Mouse (Mus musculus): ENCODE data around the gene Arl13b. TPM values are rescaled to one million over a fixed set of nuclear protein-coding genes. Genes with fewer than 3 reads are reported as not detected.

Gene Arl13b
- polyA plus RNA-seq, 1 experiment from 2014 or later, result 22.1 TPM

DNA sequence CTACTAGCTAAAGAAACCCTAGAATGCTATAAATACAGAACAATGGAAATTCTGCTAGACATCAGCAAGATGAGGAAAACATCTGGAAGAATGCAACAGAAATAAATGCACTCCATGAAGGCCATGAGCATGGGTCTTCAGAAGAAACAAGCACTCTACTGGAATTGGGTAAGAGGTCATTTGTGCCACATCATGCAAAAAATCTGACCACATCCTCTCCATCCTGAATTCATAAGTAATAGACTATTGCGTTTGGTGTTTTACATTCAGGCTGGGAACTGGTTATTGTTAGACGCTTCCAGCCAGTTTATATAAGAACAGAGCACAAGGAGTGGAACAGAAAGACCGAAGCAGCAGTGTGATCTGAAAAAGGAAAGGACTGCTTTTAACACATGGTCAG, 48.0 kb downstream of the Arl13b start:
- Histone ChIP-seq H3K27me3 (replicated peaks; ENCODE audit: control insufficient read depth, insufficient read depth, low read length) (no peaks in the 10 kb centered on the region), H3K4me2 (ENCODE audit: low read length) (no peak overlapping the region), H3K4me1 (replicated peaks; ENCODE audit: control insufficient read depth, insufficient read depth, low read length) (no peaks in the 10 kb centered on the region), H3K27ac (ENCODE audit: low read length) (no peak overlapping the region), H3K36me3 (ENCODE audit: control insufficient read depth, insufficient read depth) (peaks cover 10% of the 10 kb centered on the region), H3K9me3 (ENCODE audit: control insufficient read depth, low read length) (no peaks in the 10 kb centered on the region), H3K4me3 (replicated peaks; ENCODE audit: low read length) (no peak overlapping the region), H3K9ac (replicated peaks; ENCODE audit: low read depth, low read length) (no peak overlapping the region)
- ATAC-seq, result no peak
- 91% methylated on average over 3 of the region's 3 CpGs for WGBS

DNA sequence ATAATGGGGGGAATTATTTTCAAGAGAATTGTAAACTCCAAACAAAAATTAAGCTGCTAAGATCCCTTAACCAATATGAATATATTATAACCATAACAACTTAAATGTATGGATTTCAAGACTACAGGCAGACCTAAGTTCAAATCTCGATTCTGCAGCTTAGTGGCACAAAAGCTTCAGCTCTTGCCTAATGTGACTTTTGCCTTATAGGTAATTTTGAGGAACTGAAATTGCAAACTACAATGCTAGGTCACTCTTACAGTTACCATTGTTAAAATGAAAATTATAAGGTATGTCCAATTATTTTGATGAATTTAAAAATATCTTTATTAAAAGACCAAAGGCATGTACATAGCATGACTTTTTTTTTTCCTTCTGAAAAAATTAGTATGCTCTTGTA, 50.2 kb downstream of the Arl13b start:
- Histone ChIP-seq H3K4me3 (replicated peaks; ENCODE audit: low read length) (no peak overlapping the region), H3K9ac (replicated peaks; ENCODE audit: low read depth, low read length) (no peak overlapping the region), H3K27me3 (replicated peaks; ENCODE audit: control insufficient read depth, insufficient read depth, low read length) (no peaks in the 10 kb centered on the region), H3K4me1 (replicated peaks; ENCODE audit: control insufficient read depth, insufficient read depth, low read length) (no peaks in the 10 kb centered on the region), H3K9me3 (ENCODE audit: control insufficient read depth, low read length) (no peaks in the 10 kb centered on the region), H3K36me3 (ENCODE audit: control insufficient read depth, insufficient read depth) (peaks cover 8% of the 10 kb centered on the region), H3K27ac (ENCODE audit: low read length) (no peak overlapping the region), H3K4me2 (ENCODE audit: low read length) (no peak overlapping the region)
- WGBS, result 90% methylated on average over 1 of the region's 1 CpGs
- no peak for ATAC-seq

DNA sequence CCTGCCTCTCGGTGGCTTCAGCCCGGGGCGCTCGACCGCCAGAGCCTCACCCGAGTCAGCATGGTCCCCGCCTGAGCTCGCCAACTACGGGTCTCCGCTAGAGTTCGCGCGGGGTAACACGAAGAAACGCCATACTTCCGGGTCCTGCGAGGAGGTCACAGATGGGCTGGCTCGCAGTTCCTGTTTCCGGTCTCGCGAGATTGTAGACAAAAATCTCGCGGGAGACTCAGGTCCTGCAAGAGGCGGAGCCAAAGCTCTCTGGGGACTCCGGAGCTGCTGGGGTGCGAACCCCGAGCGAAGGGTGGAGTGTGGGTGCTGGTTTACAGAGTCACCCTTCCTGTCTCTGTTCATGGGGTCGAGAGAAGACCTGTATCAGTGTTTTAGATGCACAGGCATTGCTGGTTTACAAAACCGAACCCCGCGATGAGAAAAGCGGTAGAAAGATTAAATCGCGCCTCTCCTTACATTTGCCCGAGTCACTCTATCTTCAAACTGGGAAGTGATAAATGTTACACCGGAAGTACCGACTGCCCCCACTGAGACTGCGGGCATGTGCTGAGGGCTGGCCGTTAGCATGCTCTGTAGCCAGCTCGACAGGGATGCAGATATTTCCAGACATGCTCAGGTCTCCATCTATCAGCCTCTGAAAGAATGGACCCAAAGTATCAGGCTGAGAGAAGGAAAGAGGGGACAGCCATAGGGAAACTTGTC, 60.1 kb downstream of the Arl13b start, which contains the start of gene Nsun3:
Gene Nsun3, minus strand, starts transcription at position 198 of the 711 bp plus-strand sequence.
- H3K9me3 ChIP-seq (ENCODE audit: control insufficient read depth, low read length), result no peaks in the 10 kb centered on the region
- peak; percentile 98 for ATAC-seq
- H3K4me2 ChIP-seq (ENCODE audit: low read length), result peak within 1 kb of the TSS; percentile 89
- WGBS, result 3% methylated on average over 41 of the region's 41 CpGs
- H3K9ac ChIP-seq (replicated peaks; ENCODE audit: low read depth, low read length), result peak within 1 kb of the TSS; percentile 90
- peak within 1 kb of the TSS; percentile 85 for H3K27ac ChIP-seq (ENCODE audit: low read length)
- H3K36me3 ChIP-seq (ENCODE audit: control insufficient read depth, insufficient read depth), result no peaks in the 10 kb centered on the region
- peak within 1 kb of the TSS; percentile 96 for H3K4me3 ChIP-seq (replicated peaks; ENCODE audit: low read length)
- no peaks in the 10 kb centered on the region for H3K27me3 ChIP-seq (replicated peaks; ENCODE audit: control insufficient read depth, insufficient read depth, low read length)
- peaks cover 22% of the 10 kb centered on the region for H3K4me1 ChIP-seq (replicated peaks; ENCODE audit: control insufficient read depth, insufficient read depth, low read length)

DNA sequence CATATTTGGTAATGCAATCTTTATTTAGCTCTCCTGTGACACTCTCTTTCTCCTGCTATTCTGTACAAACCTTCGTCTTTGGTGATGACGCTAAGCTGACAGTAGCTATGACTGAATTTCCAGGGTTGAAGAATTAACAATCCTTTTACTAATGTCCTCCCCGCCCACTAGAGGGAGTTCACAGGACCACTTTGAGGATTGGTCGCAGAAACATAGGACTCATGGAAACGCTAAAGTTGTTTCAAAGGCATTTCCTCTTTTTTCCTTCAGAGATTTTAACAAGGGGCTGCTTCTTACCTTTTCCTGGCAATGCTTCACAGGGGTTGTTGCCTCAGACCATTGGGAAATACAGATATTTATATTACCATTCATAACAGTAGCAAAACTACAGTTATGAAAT, 64.6 kb downstream of the Arl13b start:
- Histone ChIP-seq H3K27ac (ENCODE audit: low read length) (no peak overlapping the region), H3K36me3 (ENCODE audit: control insufficient read depth, insufficient read depth) (no peaks in the 10 kb centered on the region), H3K4me2 (ENCODE audit: low read length) (no peak overlapping the region), H3K27me3 (replicated peaks; ENCODE audit: control insufficient read depth, insufficient read depth, low read length) (no peaks in the 10 kb centered on the region), H3K4me3 (replicated peaks; ENCODE audit: low read length) (no peak overlapping the region), H3K9ac (replicated peaks; ENCODE audit: low read depth, low read length) (no peak overlapping the region), H3K9me3 (ENCODE audit: control insufficient read depth, low read length) (no peaks in the 10 kb centered on the region), H3K4me1 (replicated peaks; ENCODE audit: control insufficient read depth, insufficient read depth, low read length) (peaks cover 18% of the 10 kb centered on the region)
- 72% methylated on average over 5 of the region's 5 CpGs for WGBS
- ATAC-seq, result no peak

DNA sequence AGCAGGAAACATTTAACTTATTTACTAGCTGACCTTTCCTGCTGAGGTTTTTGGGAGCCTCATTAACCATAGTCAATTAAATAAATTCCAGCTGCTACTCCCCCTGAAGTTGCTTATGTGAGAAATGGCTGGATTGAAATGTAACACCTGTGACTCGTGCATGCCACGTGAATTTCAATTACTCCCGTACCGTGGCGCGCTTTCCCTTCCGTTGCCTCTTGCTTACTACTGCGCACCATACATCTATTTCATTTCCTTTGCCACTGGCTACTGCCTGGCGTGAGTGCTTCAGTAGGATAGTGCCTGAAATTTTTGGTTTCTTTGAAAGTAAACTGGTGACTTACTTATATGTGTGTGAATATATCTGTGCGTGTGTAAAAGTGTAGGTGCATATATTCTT, 68.6 kb downstream of the Arl13b start:
- no peak for ATAC-seq
- 80% methylated on average over 10 of the region's 10 CpGs for WGBS

DNA sequence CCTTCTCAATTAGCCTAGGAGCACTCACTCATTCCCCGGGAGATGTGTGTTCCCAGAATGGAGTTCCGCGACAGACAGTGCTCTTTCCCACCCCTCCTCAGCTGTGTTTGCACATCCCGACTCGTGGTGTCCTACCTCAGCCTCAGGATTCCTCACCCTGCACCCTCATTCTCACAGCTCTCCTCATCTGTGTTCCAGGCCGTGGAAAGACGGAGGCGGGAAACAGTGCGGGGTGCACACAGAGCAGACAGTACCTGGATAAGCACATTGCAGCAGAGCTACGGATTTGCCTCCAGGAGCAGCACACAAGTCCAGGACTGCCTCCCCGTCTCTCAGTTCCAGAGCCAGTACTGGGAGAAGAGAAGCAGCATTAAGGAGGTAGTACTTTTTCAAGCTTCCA, 70.8 kb downstream of the Arl13b start:
- Histone ChIP-seq H3K4me1 (replicated peaks; ENCODE audit: control insufficient read depth, insufficient read depth, low read length) (no peaks in the 10 kb centered on the region), H3K36me3 (ENCODE audit: control insufficient read depth, insufficient read depth) (no peaks in the 10 kb centered on the region), H3K27ac (ENCODE audit: low read length) (no peak overlapping the region), H3K9me3 (ENCODE audit: control insufficient read depth, low read length) (no peaks in the 10 kb centered on the region), H3K9ac (replicated peaks; ENCODE audit: low read depth, low read length) (no peak overlapping the region), H3K4me3 (replicated peaks; ENCODE audit: low read length) (no peak overlapping the region), H3K27me3 (replicated peaks; ENCODE audit: control insufficient read depth, insufficient read depth, low read length) (no peaks in the 10 kb centered on the region), H3K4me2 (ENCODE audit: low read length) (no peak overlapping the region)
- WGBS, result 84% methylated on average over 11 of the region's 11 CpGs
- no peak for ATAC-seq

More for the DNA sequence above, 68.6 kb downstream of the Arl13b start:
- H3K27me3 ChIP-seq (replicated peaks; ENCODE audit: control insufficient read depth, insufficient read depth, low read length), result no peaks in the 10 kb centered on the region
- no peaks in the 10 kb centered on the region for H3K36me3 ChIP-seq (ENCODE audit: control insufficient read depth, insufficient read depth)
- H3K4me2 ChIP-seq (ENCODE audit: low read length), result no peak overlapping the region
- no peak overlapping the region for H3K27ac ChIP-seq (ENCODE audit: low read length)
- H3K4me3 ChIP-seq (replicated peaks; ENCODE audit: low read length), result no peak overlapping the region
- no peaks in the 10 kb centered on the region for H3K9me3 ChIP-seq (ENCODE audit: control insufficient read depth, low read length)
- no peaks in the 10 kb centered on the region for H3K4me1 ChIP-seq (replicated peaks; ENCODE audit: control insufficient read depth, insufficient read depth, low read length)
- no peak overlapping the region for H3K9ac ChIP-seq (replicated peaks; ENCODE audit: low read depth, low read length)

DNA sequence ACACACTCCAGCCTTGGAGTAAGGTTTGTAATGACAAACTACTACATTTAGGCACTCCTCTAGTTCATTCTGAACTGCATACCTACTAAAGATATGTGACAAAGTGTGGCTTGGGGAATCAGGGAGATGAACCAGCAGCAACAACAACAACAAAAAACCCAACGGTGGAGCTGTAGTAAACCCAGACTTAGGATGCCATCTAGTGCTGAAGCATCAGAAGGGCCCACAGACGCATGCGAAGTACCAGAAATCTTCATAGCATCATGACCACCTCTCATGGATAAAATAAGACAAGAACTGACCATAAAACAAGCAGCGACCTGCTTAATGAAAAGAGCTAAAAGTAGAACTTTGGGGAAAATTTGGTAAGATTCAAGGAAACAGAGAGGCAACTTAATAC, 73.4 kb downstream of the Arl13b start:
- H3K4me3 ChIP-seq (replicated peaks; ENCODE audit: low read length), result no peak overlapping the region
- H3K9me3 ChIP-seq (ENCODE audit: control insufficient read depth, low read length), result no peaks in the 10 kb centered on the region
- 77% methylated on average over 4 of the region's 4 CpGs for WGBS
- H3K4me2 ChIP-seq (ENCODE audit: low read length), result no peak overlapping the region
- H3K27me3 ChIP-seq (replicated peaks; ENCODE audit: control insufficient read depth, insufficient read depth, low read length), result no peaks in the 10 kb centered on the region
- H3K9ac ChIP-seq (replicated peaks; ENCODE audit: low read depth, low read length), result no peak overlapping the region
- H3K27ac ChIP-seq (ENCODE audit: low read length), result no peak overlapping the region
- H3K4me1 ChIP-seq (replicated peaks; ENCODE audit: control insufficient read depth, insufficient read depth, low read length), result no peaks in the 10 kb centered on the region
- ATAC-seq, result no peak
- H3K36me3 ChIP-seq (ENCODE audit: control insufficient read depth, insufficient read depth), result no peaks in the 10 kb centered on the region

DNA sequence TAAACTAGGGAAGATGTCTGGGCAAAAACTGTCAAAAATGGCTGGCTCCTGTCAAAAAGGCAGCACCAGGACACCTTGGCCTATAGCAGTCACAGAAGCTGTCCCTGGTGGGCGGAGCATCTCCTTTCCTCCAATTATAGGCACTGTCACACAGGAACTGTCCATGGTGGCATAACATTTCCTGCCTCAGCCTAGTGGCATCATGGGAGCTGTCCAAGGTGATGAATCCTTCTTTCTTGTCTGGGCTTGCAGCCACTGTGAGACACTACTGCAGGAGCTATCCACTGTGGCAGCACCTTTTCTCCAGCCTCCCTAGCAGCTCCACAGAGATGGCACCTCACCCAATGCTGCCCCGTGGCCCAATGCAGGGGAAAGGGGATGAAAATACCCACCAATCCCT, 88.5 kb downstream of the Arl13b start:
- H3K27me3 ChIP-seq (replicated peaks; ENCODE audit: control insufficient read depth, insufficient read depth, low read length), result no peaks in the 10 kb centered on the region
- H3K9me3 ChIP-seq (ENCODE audit: control insufficient read depth, low read length), result no peaks in the 10 kb centered on the region
- H3K9ac ChIP-seq (replicated peaks; ENCODE audit: low read depth, low read length), result no peak overlapping the region
- no peak for ATAC-seq
- no peak overlapping the region for H3K4me2 ChIP-seq (ENCODE audit: low read length)
- no peak overlapping the region for H3K27ac ChIP-seq (ENCODE audit: low read length)
- H3K4me3 ChIP-seq (replicated peaks; ENCODE audit: low read length), result no peak overlapping the region
- H3K4me1 ChIP-seq (replicated peaks; ENCODE audit: control insufficient read depth, insufficient read depth, low read length), result no peaks in the 10 kb centered on the region
- H3K36me3 ChIP-seq (ENCODE audit: control insufficient read depth, insufficient read depth), result no peaks in the 10 kb centered on the region
- 100% methylated on average over 2 of the region's 2 CpGs for WGBS

DNA sequence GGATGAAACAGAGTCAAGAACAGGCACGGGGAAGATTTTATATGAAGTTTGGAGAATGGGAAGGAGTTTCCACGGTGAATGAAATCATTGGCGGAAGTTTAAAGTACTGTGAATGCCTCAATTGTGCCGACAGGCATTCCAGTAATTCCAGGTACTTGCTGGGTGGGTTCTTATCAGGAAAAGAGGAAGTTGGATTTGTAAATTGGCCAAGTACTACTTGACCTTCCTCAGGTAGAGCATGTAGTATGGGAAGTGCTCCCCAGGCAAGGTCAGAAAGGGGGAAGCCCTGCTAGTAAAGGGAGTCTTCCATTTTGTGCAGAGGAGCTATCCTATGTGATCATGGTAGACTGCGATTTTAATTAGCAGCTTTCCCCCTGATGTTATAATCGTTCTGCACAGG, 91.5 kb downstream of the Arl13b start:
- no peaks in the 10 kb centered on the region for H3K27me3 ChIP-seq (replicated peaks; ENCODE audit: control insufficient read depth, insufficient read depth, low read length)
- WGBS, result 89% methylated on average over 6 of the region's 6 CpGs
- no peaks in the 10 kb centered on the region for H3K36me3 ChIP-seq (ENCODE audit: control insufficient read depth, insufficient read depth)
- H3K9me3 ChIP-seq (ENCODE audit: control insufficient read depth, low read length), result no peaks in the 10 kb centered on the region
- no peak overlapping the region for H3K9ac ChIP-seq (replicated peaks; ENCODE audit: low read depth, low read length)
- no peak overlapping the region for H3K27ac ChIP-seq (ENCODE audit: low read length)
- no peak overlapping the region for H3K4me2 ChIP-seq (ENCODE audit: low read length)
- ATAC-seq, result no peak
- H3K4me1 ChIP-seq (replicated peaks; ENCODE audit: control insufficient read depth, insufficient read depth, low read length), result no peaks in the 10 kb centered on the region
- no peak overlapping the region for H3K4me3 ChIP-seq (replicated peaks; ENCODE audit: low read length)

DNA sequence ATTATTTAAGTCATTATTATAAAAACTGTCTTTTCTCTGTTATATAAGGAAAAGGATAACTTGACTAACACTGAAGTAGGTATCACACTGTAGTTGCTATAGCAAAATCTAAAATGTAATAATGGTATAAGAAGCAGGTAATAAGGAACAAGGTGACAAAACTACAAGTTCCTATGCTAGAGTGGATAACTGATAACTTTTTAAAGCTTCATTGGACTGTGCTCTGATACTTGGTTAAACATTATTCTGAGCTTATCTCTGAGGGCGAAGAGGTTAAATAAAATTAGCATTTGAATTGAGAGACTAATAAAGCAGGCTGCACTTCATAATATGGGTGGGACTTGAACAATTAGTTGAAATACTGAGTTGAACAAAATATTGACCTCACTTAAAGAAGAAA, 93.2 kb downstream of the Arl13b start:
- 90% methylated on average over 1 of the region's 1 CpGs for WGBS

More for the DNA sequence above, 93.2 kb downstream of the Arl13b start:
- H3K9ac ChIP-seq (replicated peaks; ENCODE audit: low read depth, low read length), result no peak overlapping the region
- no peak overlapping the region for H3K4me2 ChIP-seq (ENCODE audit: low read length)
- H3K27me3 ChIP-seq (replicated peaks; ENCODE audit: control insufficient read depth, insufficient read depth, low read length), result no peaks in the 10 kb centered on the region
- no peaks in the 10 kb centered on the region for H3K9me3 ChIP-seq (ENCODE audit: control insufficient read depth, low read length)
- no peak overlapping the region for H3K27ac ChIP-seq (ENCODE audit: low read length)
- H3K36me3 ChIP-seq (ENCODE audit: control insufficient read depth, insufficient read depth), result no peaks in the 10 kb centered on the region
- no peak for ATAC-seq
- no peak overlapping the region for H3K4me3 ChIP-seq (replicated peaks; ENCODE audit: low read length)
- H3K4me1 ChIP-seq (replicated peaks; ENCODE audit: control insufficient read depth, insufficient read depth, low read length), result no peaks in the 10 kb centered on the region
